Mouse (Mus musculus): Measurements from ENCODE around the gene Fn1. TPM values are rescaled to one million over a fixed set of nuclear protein-coding genes. Genes with fewer than 3 reads are reported as not detected.

Gene Fn1
- polyA plus RNA-seq, 2 experiments, result 232 to 628 TPM

- 96% methylated on average over 4 of the region's 4 CpGs for WGBS
- Histone ChIP-seq H3K9ac (ENCODE audit: low read depth, low read length, severe bottlenecking) (no peak overlapping the region), H3K27me3 (ENCODE audit: control insufficient read depth, insufficient read depth, low read length) (no peaks in the 10 kb centered on the region), H3K4me1 (ENCODE audit: control insufficient read depth, insufficient read depth, low read length) (no peaks in the 10 kb centered on the region), H3K4me2 (replicated peaks; ENCODE audit: low read depth, low read length, severe bottlenecking) (no peak overlapping the region), H3K36me3 (ENCODE audit: control insufficient read depth, insufficient read depth, low read length) (peaks cover 65% of the 10 kb centered on the region), H3K4me3 (replicated peaks; ENCODE audit: low read length) (no peak overlapping the region), H3K9me3 (ENCODE audit: control insufficient read depth, low read length) (no peaks in the 10 kb centered on the region), H3K27ac (replicated peaks; ENCODE audit: low read depth, low read length) (no peak overlapping the region)
- no peak for TF ChIP-seq POLR2A (IDR thresholded peaks at IDR 0.05; ENCODE audit: borderline replicate concordance, extremely low read depth, insufficient read depth, insufficient read length)
- no peak for ATAC-seq (ENCODE audit: low FRiP score, low read depth)
- DNase-seq (ENCODE audit: low spot score), result no peak
Observed at GRCm38 (mm10) chr1:71579526-71579925, 73.5 kb downstream of the Fn1 start.

GRCm38 (mm10) chr1:71576837-71577236, 76.2 kb downstream of the Fn1 start:
- no peak for TF ChIP-seq POLR2A (IDR thresholded peaks at IDR 0.05; ENCODE audit: borderline replicate concordance, extremely low read depth, insufficient read depth, insufficient read length)
- WGBS, result 84% methylated on average over 6 of the region's 6 CpGs
- no peak for DNase-seq (ENCODE audit: low spot score)
- H3K27ac ChIP-seq (replicated peaks; ENCODE audit: low read depth, low read length), result no peak overlapping the region
- H3K36me3 ChIP-seq (ENCODE audit: control insufficient read depth, insufficient read depth, low read length), result peaks cover 79% of the 10 kb centered on the region
- H3K27me3 ChIP-seq (ENCODE audit: control insufficient read depth, insufficient read depth, low read length), result no peaks in the 10 kb centered on the region
- no peak overlapping the region for H3K4me2 ChIP-seq (replicated peaks; ENCODE audit: low read depth, low read length, severe bottlenecking)
- H3K4me3 ChIP-seq (replicated peaks; ENCODE audit: low read length), result no peak overlapping the region
- no peak overlapping the region for H3K9ac ChIP-seq (ENCODE audit: low read depth, low read length, severe bottlenecking)
- ATAC-seq (ENCODE audit: low FRiP score, low read depth), result no peak
- H3K4me1 ChIP-seq (ENCODE audit: control insufficient read depth, insufficient read depth, low read length), result no peaks in the 10 kb centered on the region
- no peaks in the 10 kb centered on the region for H3K9me3 ChIP-seq (ENCODE audit: control insufficient read depth, low read length)

- Histone ChIP-seq H3K27ac (replicated peaks; ENCODE audit: low read depth, low read length) (no peak overlapping the region), H3K27me3 (ENCODE audit: control insufficient read depth, insufficient read depth, low read length) (no peaks in the 10 kb centered on the region), H3K4me2 (replicated peaks; ENCODE audit: low read depth, low read length, severe bottlenecking) (no peak overlapping the region), H3K4me3 (replicated peaks; ENCODE audit: low read length) (no peak overlapping the region), H3K9me3 (ENCODE audit: control insufficient read depth, low read length) (no peaks in the 10 kb centered on the region), H3K4me1 (ENCODE audit: control insufficient read depth, insufficient read depth, low read length) (no peaks in the 10 kb centered on the region), H3K36me3 (ENCODE audit: control insufficient read depth, insufficient read depth, low read length) (peaks cover 88% of the 10 kb centered on the region), H3K9ac (ENCODE audit: low read depth, low read length, severe bottlenecking) (no peak overlapping the region)
- TF ChIP-seq POLR2A (IDR thresholded peaks at IDR 0.05; ENCODE audit: borderline replicate concordance, extremely low read depth, insufficient read depth, insufficient read length), result no peak
- ATAC-seq (ENCODE audit: low FRiP score, low read depth) (no peak), DNase-seq (ENCODE audit: low spot score) (no peak)
- 91% methylated on average over 7 of the region's 7 CpGs for WGBS
Observed at GRCm38 (mm10) chr1:71575987-71576386, 77.0 kb downstream of the Fn1 start.

GRCm38 (mm10) chr1:71570116-71570515, 82.9 kb downstream of the Fn1 start:
- H3K9me3 ChIP-seq (ENCODE audit: control insufficient read depth, low read length), result no peaks in the 10 kb centered on the region
- ATAC-seq (ENCODE audit: low FRiP score, low read depth), result no peak
- no peak for DNase-seq (ENCODE audit: low spot score)
- no peak overlapping the region for H3K4me2 ChIP-seq (replicated peaks; ENCODE audit: low read depth, low read length, severe bottlenecking)
- no peaks in the 10 kb centered on the region for H3K4me1 ChIP-seq (ENCODE audit: control insufficient read depth, insufficient read depth, low read length)
- H3K27ac ChIP-seq (replicated peaks; ENCODE audit: low read depth, low read length), result no peak overlapping the region
- TF ChIP-seq POLR2A (IDR thresholded peaks at IDR 0.05; ENCODE audit: borderline replicate concordance, extremely low read depth, insufficient read depth, insufficient read length), result no peak
- H3K4me3 ChIP-seq (replicated peaks; ENCODE audit: low read length), result no peak overlapping the region
- WGBS, result 81% methylated on average over 4 of the region's 4 CpGs
- no peaks in the 10 kb centered on the region for H3K27me3 ChIP-seq (ENCODE audit: control insufficient read depth, insufficient read depth, low read length)
- H3K36me3 ChIP-seq (ENCODE audit: control insufficient read depth, insufficient read depth, low read length), result peaks cover 85% of the 10 kb centered on the region
- H3K9ac ChIP-seq (ENCODE audit: low read depth, low read length, severe bottlenecking), result no peak overlapping the region

GRCm38 (mm10) chr1:71567884-71568605, 85.0 kb downstream of the Fn1 start:
- H3K9ac ChIP-seq (ENCODE audit: low read depth, low read length, severe bottlenecking), result no peak overlapping the region
- no peaks in the 10 kb centered on the region for H3K27me3 ChIP-seq (ENCODE audit: control insufficient read depth, insufficient read depth, low read length)
- 73% methylated on average over 16 of the region's 16 CpGs for WGBS
- TF ChIP-seq POLR2A (IDR thresholded peaks at IDR 0.05; ENCODE audit: borderline replicate concordance, extremely low read depth, insufficient read depth, insufficient read length), result no peak
- no peaks in the 10 kb centered on the region for H3K4me1 ChIP-seq (ENCODE audit: control insufficient read depth, insufficient read depth, low read length)
- H3K27ac ChIP-seq (replicated peaks; ENCODE audit: low read depth, low read length), result no peak overlapping the region
- DNase-seq (ENCODE audit: low spot score) (peak; percentile 55), ATAC-seq (ENCODE audit: low FRiP score, low read depth) (peak; percentile 77)
- no peak overlapping the region for H3K4me3 ChIP-seq (replicated peaks; ENCODE audit: low read length)
- peaks cover 86% of the 10 kb centered on the region for H3K36me3 ChIP-seq (ENCODE audit: control insufficient read depth, insufficient read depth, low read length)
- no peak overlapping the region for H3K4me2 ChIP-seq (replicated peaks; ENCODE audit: low read depth, low read length, severe bottlenecking)
- H3K9me3 ChIP-seq (ENCODE audit: control insufficient read depth, low read length), result no peaks in the 10 kb centered on the region
